Mouse (Mus musculus) liver, embryonic 14.5 days (tissue): ENCODE measurements at regions not wholly inside any gene's neighbourhood (a gene's known extent, or its start where the extent isn't known, plus 50 kb on each side); places are given as distances from the start of the nearest gene placed in this dataset.

Source experiments
- ATAC-seq: fragments of 200-750 bp; cut with Nextera tagmentation; 2 replicates; pipeline ENCODE4 v1.8.0; 2017; ENCODE audit warnings: moderate number of reproducible peaks, mild to moderate bottlenecking, moderate library complexity; ENCODE audit not compliant: insufficient read depth
- DNase-seq, 3 experiments: peaks; one replicate each; pipeline ENCODE4 v3.0.0-alpha.2; 2012 to 2013; ENCODE audit warnings: low read depth in 3 of 3, low spot score in 3 of 3
- H3K27ac ChIP-seq: fragments of 300-500 bp; sonication (generic); 2 replicates; pipeline ENCODE4 v1.5.1; 2014; ENCODE audit warnings: moderate library complexity, mild to moderate bottlenecking, control low read depth, inconsistent platforms
- H3K27me3 ChIP-seq: fragments of 300-500 bp; sonication (generic); 2 replicates; pipeline ENCODE4 v1.6.1; 2014; ENCODE audit warnings: mild to moderate bottlenecking, low read length, moderate library complexity; ENCODE audit not compliant: control insufficient read depth, insufficient read depth
- H3K36me3 ChIP-seq: fragments of 300-500 bp; sonication (generic); replicated peaks from 2 replicates; pipeline ENCODE4 v1.6.1; 2014; ENCODE audit warnings: low read depth; ENCODE audit not compliant: control insufficient read depth, insufficient read depth
- H3K4me1 ChIP-seq, 2 experiments: fragments of 200-500 bp in 1 of 2; fragments of 300-500 bp in 1 of 2; sonication (generic) in 1 of 2; replicated peaks; 2 replicates each; pipeline ENCODE4 v1.6.1; 2012 to 2014; ENCODE audit warnings: antibody characterized with exemption in 1 of 2, inconsistent platforms in 1 of 2, low read length in 1 of 2; ENCODE audit not compliant: control insufficient read depth in 2 of 2, insufficient read depth in 2 of 2
- H3K4me2 ChIP-seq: fragments of 300-500 bp; sonication (generic); 2 replicates; pipeline ENCODE4 v1.6.1; 2014; ENCODE audit warnings: low read depth, mild to moderate bottlenecking, control low read depth, moderate library complexity
- H3K4me3 ChIP-seq, 2 experiments: fragments of 200-500 bp in 1 of 2; fragments of 300-500 bp in 1 of 2; sonication (generic) in 1 of 2; 2 replicates each; pipeline ENCODE4 v1.5.1; 2012 to 2014; ENCODE audit warnings: low read depth in 2 of 2, low read length in 2 of 2, mild to moderate bottlenecking in 2 of 2, control low read depth in 1 of 2, inconsistent platforms in 1 of 2, moderate library complexity in 1 of 2; ENCODE audit not compliant: insufficient read depth in 1 of 2
- H3K9ac ChIP-seq: fragments of 300-500 bp; sonication (generic); replicated peaks from 2 replicates; pipeline ENCODE4 v1.6.1; 2014; ENCODE audit warnings: mild to moderate bottlenecking, control low read depth, moderate library complexity
- H3K9me3 ChIP-seq: fragments of 300-500 bp; sonication (generic); 2 replicates; pipeline ENCODE4 v1.6.1; 2016; ENCODE audit warnings: low read length, mixed read lengths; ENCODE audit not compliant: control insufficient read depth
- CTCF ChIP-seq: IDR thresholded peaks from 2 replicates; pipeline ENCODE4 v1.5.1; 2016; ENCODE audit warnings: antibody characterized with exemption, low read depth, control low read depth
- EP300 ChIP-seq: IDR thresholded peaks from 2 replicates; pipeline ENCODE4 v1.6.1; 2016; ENCODE audit warnings: antibody characterized with exemption, low read depth
- WGBS: fragments of 180-500 bp; shearing (Covaris S2); extraction: QIAGEN DNeasy Blood & Tissue Kit; methylation state at CpG from one replicate; pipeline ENCODE4 v1.1.7; 2014; ENCODE audit not compliant: insufficient replicate concordance; 5-methylcytosine and 5-hydroxymethylcytosine counted together

GRCm38 (mm10) chr14:48853479-48854187, 180.0 kb upstream of the Otx2 start:
- H3K9me3 ChIP-seq, result no peaks in the 10 kb centered on the region
- H3K36me3 ChIP-seq, result no peaks in the 10 kb centered on the region
- no peak overlapping the region for H3K4me3 ChIP-seq
- H3K9ac ChIP-seq, result no peak overlapping the region
- H3K27ac ChIP-seq, result no peak overlapping the region
- ATAC-seq, result no peak
- peaks cover 5% of the 10 kb centered on the region for H3K27me3 ChIP-seq
- WGBS, result 48% methylated on average over 7 of the region's 7 CpGs
- H3K4me1 ChIP-seq, result peaks cover 3 to 6% of the 10 kb centered on the region in 2 experiments
- no peak overlapping the region for H3K4me2 ChIP-seq
- DNase-seq, result no peak
- TF ChIP-seq CTCF (no peak), EP300 (no peak)

- peaks cover 5% of the 10 kb centered on the region for H3K27me3 ChIP-seq
- no peak overlapping the region for H3K9ac ChIP-seq
- no peak for DNase-seq
- H3K4me3 ChIP-seq, result no peak overlapping the region
- no peaks in the 10 kb centered on the region for H3K9me3 ChIP-seq
- TF ChIP-seq CTCF (no peak), EP300 (no peak)
- no peak for ATAC-seq
- no peaks in the 10 kb centered on the region for H3K36me3 ChIP-seq
- peaks cover 3 to 6% of the 10 kb centered on the region in 2 experiments for H3K4me1 ChIP-seq
- peak overlapping the region; percentile 34; the same call in 1 of the 2 replicates for H3K4me2 ChIP-seq
- no peak overlapping the region for H3K27ac ChIP-seq
- WGBS, result 2% methylated on average over 15 of the region's 15 CpGs
Observed at GRCm38 (mm10) chr14:48852787-48853186, 179.2 kb upstream of the Otx2 start.

GRCm38 (mm10) chr14:48852061-48852460, 178.4 kb upstream of the Otx2 start:
- WGBS, result 38% methylated on average over 4 of the region's 4 CpGs
- DNase-seq (no peak), ATAC-seq (no peak)
- Histone ChIP-seq H3K36me3 (no peaks in the 10 kb centered on the region), H3K27ac (no peak overlapping the region), H3K9me3 (no peaks in the 10 kb centered on the region), H3K4me2 (no peak overlapping the region), H3K4me1 (peaks cover 3 to 6% of the 10 kb centered on the region in 2 experiments), H3K4me3 (no peak overlapping the region), H3K27me3 (peaks cover 5% of the 10 kb centered on the region), H3K9ac (no peak overlapping the region)
- TF ChIP-seq EP300 (no peak), CTCF (no peak)

- no peak overlapping the region for H3K4me2 ChIP-seq
- no peaks in the 10 kb centered on the region for H3K36me3 ChIP-seq
- H3K4me3 ChIP-seq, result no peak overlapping the region
- no peak overlapping the region for H3K9ac ChIP-seq
- no peak for ATAC-seq
- H3K27ac ChIP-seq, result no peak overlapping the region
- H3K4me1 ChIP-seq, result no peaks in the 10 kb centered on the region
- H3K9me3 ChIP-seq, result no peaks in the 10 kb centered on the region
- no peaks in the 10 kb centered on the region for H3K27me3 ChIP-seq
- DNase-seq, result no peak
- 64% methylated on average over 4 of the region's 4 CpGs for WGBS
- TF ChIP-seq EP300 (no peak), CTCF (no peak)
Observed at GRCm38 (mm10) chr14:48842861-48843260, 169.2 kb upstream of the Otx2 start.

GRCm38 (mm10) chr14:48841278-48841677, 167.7 kb upstream of the Otx2 start:
- Histone ChIP-seq H3K4me2 (no peak overlapping the region), H3K4me1 (no peaks in the 10 kb centered on the region), H3K27me3 (no peaks in the 10 kb centered on the region), H3K4me3 (no peak overlapping the region), H3K27ac (no peak overlapping the region), H3K36me3 (no peaks in the 10 kb centered on the region), H3K9ac (no peak overlapping the region), H3K9me3 (no peaks in the 10 kb centered on the region)
- WGBS, result 45% methylated on average over 5 of the region's 5 CpGs
- no peak for ATAC-seq
- TF ChIP-seq CTCF, result no peak
- no peak for TF ChIP-seq EP300
- no peak for DNase-seq
